Mouse (Mus musculus) G1E (cell line): Measurements from ENCODE around the gene Mtcl1.

Experiments
- CTCF ChIP-seq: IDR thresholded peaks from 2 replicates; pipeline ENCODE4 v1.5.1; 2012; ENCODE audit warnings: low read depth, low read length, inconsistent platforms, mixed read lengths
- POLR2AphosphoS5 ChIP-seq: IDR thresholded peaks from 2 replicates; pipeline ENCODE4 v1.6.1; 2012; ENCODE audit warnings: low read depth, low read length, inconsistent platforms; ENCODE audit not compliant: insufficient replicate concordance

GRCm38 (mm10) chr17:66473205-66473604 lies 23.7 kb upstream of the Mtcl1 start:
- no peak for TF ChIP-seq CTCF
- no peak for TF ChIP-seq POLR2AphosphoS5
